Mouse (Mus musculus) forebrain, embryonic 12.5 days (tissue): ENCODE measurements around the gene Htra2. TPM values are rescaled to one million over a fixed set of nuclear protein-coding genes. Genes with fewer than 3 reads are reported as not detected.

Experiments used
- ATAC-seq: fragments of 200-750 bp; cut with Nextera tagmentation; 2 replicates; pipeline ENCODE4 v1.8.0; 2017; ENCODE audit warnings: moderate TSS enrichment; ENCODE audit not compliant: low FRiP score
- H3K27ac ChIP-seq: fragments of 300-500 bp; sonication (generic); 2 replicates; pipeline ENCODE4 v1.5.1; 2016; ENCODE audit warnings: mild to moderate bottlenecking
- H3K27me3 ChIP-seq: fragments of 300-500 bp; sonication (generic); 2 replicates; pipeline ENCODE4 v1.6.1; 2016; ENCODE audit warnings: mild to moderate bottlenecking
- H3K36me3 ChIP-seq: fragments of 300-500 bp; sonication (generic); replicated peaks from 2 replicates; pipeline ENCODE4 v1.6.1; 2016; ENCODE audit warnings: mild to moderate bottlenecking
- H3K4me1 ChIP-seq: fragments of 300-500 bp; sonication (generic); 2 replicates; pipeline ENCODE4 v1.6.1; 2016
- H3K4me2 ChIP-seq: fragments of 300-500 bp; sonication (generic); 2 replicates; pipeline ENCODE4 v1.6.1; 2016; ENCODE audit warnings: mild to moderate bottlenecking, moderate library complexity
- H3K4me3 ChIP-seq: fragments of 300-500 bp; sonication (generic); replicated peaks from 2 replicates; pipeline ENCODE4 v1.5.1; 2016; ENCODE audit warnings: mild to moderate bottlenecking
- H3K9ac ChIP-seq: fragments of 300-500 bp; sonication (generic); 2 replicates; pipeline ENCODE4 v1.6.1; 2016; ENCODE audit warnings: mild to moderate bottlenecking
- H3K9me3 ChIP-seq: fragments of 300-500 bp; sonication (generic); 2 replicates; pipeline ENCODE4 v1.6.1; 2016
- WGBS: fragments of 180-500 bp; shearing (Covaris S2); methylation state at CpG from one replicate; pipeline ENCODE4 v1.1.7; 2016; 5-methylcytosine and 5-hydroxymethylcytosine counted together
- polyA plus RNA-seq: library from polyadenylated mRNA; unstranded; fragments of >200 nt; fragmentation: Nextera tagmentation; extraction: Ambion mirVana; gene quantifications from 2 replicates; pipeline ENCODE4 v1.2.1, GENCODE M21; 2016

The Htra2 gene
- polyA plus RNA-seq: 64.3 and 65.9 TPM in 2 replicates

- Histone ChIP-seq H3K4me1 (peaks cover 27% of the 10 kb centered on the region), H3K9me3 (no peaks in the 10 kb centered on the region), H3K4me3 (peak within 1 kb of the TSS; percentile 97), H3K27ac (peak within 1 kb of the TSS; percentile 83), H3K27me3 (peaks cover under 1% of the 10 kb centered on the region; the same call in 1 of the 2 replicates), H3K36me3 (peaks cover 35% of the 10 kb centered on the region), H3K4me2 (peak within 1 kb of the TSS; percentile 91), H3K9ac (peak within 1 kb of the TSS; percentile 93)
- peak; percentile 41 for ATAC-seq
- WGBS: under 1% methylated on average over 50 of the region's 50 CpGs
These were observed at the start of gene Htra2 for GRCm38 (mm10) chr6:83054871-83055431. TSS of gene Htra2 (minus strand) at chr6:83055273.

GRCm38 (mm10) chr6:83104158-83104557 lies 49.1 kb upstream of the Htra2 start:
- Histone ChIP-seq H3K36me3 (no peaks in the 10 kb centered on the region), H3K4me2 (no peak overlapping the region), H3K27ac (no peak overlapping the region), H3K9me3 (no peaks in the 10 kb centered on the region), H3K4me1 (peaks cover 34% of the 10 kb centered on the region), H3K4me3 (no peak overlapping the region), H3K9ac (no peak overlapping the region), H3K27me3 (peaks cover 24% of the 10 kb centered on the region)
- no peak for ATAC-seq
- 68% methylated on average over 4 of the region's 4 CpGs for WGBS

GRCm38 (mm10) chr6:83103130-83103650 lies 48.1 kb upstream of the Htra2 start:
- Histone ChIP-seq H3K4me1 (peaks cover 28% of the 10 kb centered on the region), H3K4me3 (no peak overlapping the region; the same call in 1 of the 2 replicates)

GRCm38 (mm10) chr6:83101688-83102556 lies 46.8 kb upstream of the Htra2 start:
- ATAC-seq: peak; percentile 78

More at GRCm38 (mm10) chr6:83103130-83103650, 48.1 kb upstream of the Htra2 start:
- Histone ChIP-seq H3K9me3 (no peaks in the 10 kb centered on the region), H3K9ac (peak overlapping the region; percentile 69), H3K4me2 (peak overlapping the region; percentile 94), H3K27ac (no peak overlapping the region), H3K27me3 (peaks cover 24% of the 10 kb centered on the region), H3K36me3 (no peaks in the 10 kb centered on the region)
- 40% methylated on average over 11 of the region's 11 CpGs for WGBS
- ATAC-seq: no peak

GRCm38 (mm10) chr6:83101316-83101687 lies 46.2 kb upstream of the Htra2 start, which contains the start of the genes Ccdc142 and Gm42688:
TSS of gene Ccdc142 (plus strand) at chr6:83101601.
TSS of gene Gm42688 (plus strand) at chr6:83101617.
- Histone ChIP-seq H3K27me3 (peaks cover 29% of the 10 kb centered on the region), H3K4me2 (peak within 1 kb of the TSS; percentile 94), H3K9me3 (no peaks in the 10 kb centered on the region), H3K27ac (peak within 1 kb of the TSS; percentile 64), H3K4me3 (peak within 1 kb of the TSS; percentile 77), H3K4me1 (peaks cover 21% of the 10 kb centered on the region), H3K9ac (peak within 1 kb of the TSS; percentile 69), H3K36me3 (no peaks in the 10 kb centered on the region)
- ATAC-seq: peak; percentile 85
- WGBS: under 1% methylated on average over 25 of the region's 25 CpGs

More at GRCm38 (mm10) chr6:83101688-83102556, 46.8 kb upstream of the Htra2 start:
- Histone ChIP-seq H3K27ac (peak overlapping the region; percentile 64), H3K9me3 (no peaks in the 10 kb centered on the region), H3K27me3 (peaks cover 24% of the 10 kb centered on the region), H3K36me3 (no peaks in the 10 kb centered on the region), H3K9ac (peak overlapping the region; percentile 69), H3K4me3 (peak overlapping the region; percentile 77), H3K4me1 (peaks cover 21% of the 10 kb centered on the region), H3K4me2 (peak overlapping the region; percentile 94)
- under 1% methylated on average over 74 of the region's 74 CpGs for WGBS

GRCm38 (mm10) chr6:83098411-83098810 lies 43.3 kb upstream of the Htra2 start:
- Histone ChIP-seq H3K9ac (no peak overlapping the region), H3K4me2 (no peak overlapping the region), H3K4me1 (peaks cover 20% of the 10 kb centered on the region), H3K36me3 (no peaks in the 10 kb centered on the region), H3K27ac (no peak overlapping the region), H3K9me3 (no peaks in the 10 kb centered on the region), H3K27me3 (peaks cover 41% of the 10 kb centered on the region), H3K4me3 (no peak overlapping the region)
- ATAC-seq: no peak
- 78% methylated on average over 2 of the region's 2 CpGs for WGBS

- no peak overlapping the region for H3K9ac ChIP-seq
- peaks cover 3% of the 10 kb centered on the region; the same call in 1 of the 2 replicates for H3K4me1 ChIP-seq
- no peak for ATAC-seq
- no peak overlapping the region for H3K4me2 ChIP-seq
- no peaks in the 10 kb centered on the region for H3K9me3 ChIP-seq
- peaks cover 50% of the 10 kb centered on the region for H3K27me3 ChIP-seq
- no peaks in the 10 kb centered on the region for H3K36me3 ChIP-seq
- H3K4me3 ChIP-seq: no peak overlapping the region
- WGBS: 50% methylated on average over 6 of the region's 6 CpGs
- no peak overlapping the region for H3K27ac ChIP-seq
These were observed 40.9 kb upstream of the Htra2 start for GRCm38 (mm10) chr6:83095968-83096367.

- H3K4me2 ChIP-seq: no peak overlapping the region
- H3K9ac ChIP-seq: no peak overlapping the region
- H3K36me3 ChIP-seq: no peaks in the 10 kb centered on the region
- H3K4me1 ChIP-seq: peaks cover 4% of the 10 kb centered on the region; the same call in 1 of the 2 replicates
- 53% methylated on average over 6 of the region's 6 CpGs for WGBS
- H3K9me3 ChIP-seq: no peaks in the 10 kb centered on the region
- no peak overlapping the region for H3K4me3 ChIP-seq
- ATAC-seq: no peak
- H3K27me3 ChIP-seq: peaks cover 71% of the 10 kb centered on the region
- H3K27ac ChIP-seq: no peak overlapping the region
These were observed 37.5 kb upstream of the Htra2 start for GRCm38 (mm10) chr6:83092416-83093127.

- Histone ChIP-seq H3K9ac (no peak overlapping the region), H3K4me1 (peaks cover 13% of the 10 kb centered on the region), H3K36me3 (no peaks in the 10 kb centered on the region), H3K27me3 (peaks cover 96% of the 10 kb centered on the region), H3K4me3 (no peak overlapping the region), H3K27ac (no peak overlapping the region), H3K9me3 (no peaks in the 10 kb centered on the region), H3K4me2 (peak overlapping the region; percentile 21; the same call in 1 of the 2 replicates)
- no peak for ATAC-seq
- WGBS: 3% methylated on average over 9 of the region's 9 CpGs
These were observed 32.8 kb upstream of the Htra2 start for GRCm38 (mm10) chr6:83087926-83088260.

GRCm38 (mm10) chr6:83087205-83087925 lies 32.3 kb upstream of the Htra2 start:
- Histone ChIP-seq H3K4me1 (peaks cover 13% of the 10 kb centered on the region), H3K9me3 (no peaks in the 10 kb centered on the region), H3K4me2 (peak overlapping the region; percentile 21; the same call in 1 of the 2 replicates), H3K9ac (no peak overlapping the region), H3K27me3 (peaks cover 96% of the 10 kb centered on the region), H3K27ac (no peak overlapping the region), H3K4me3 (peak overlapping the region; percentile 7), H3K36me3 (peaks cover 3% of the 10 kb centered on the region)
- no peak for ATAC-seq
- WGBS: 1% methylated on average over 47 of the region's 47 CpGs
